Mouse (Mus musculus) cerebellum, adult 2 months (tissue): ENCODE measurements around the gene Hoxa5.

Source experiments
- CTCF ChIP-seq: fragments of 200-500 bp; IDR thresholded peaks from 2 replicates; pipeline ENCODE4 v1.5.1; 2011; ENCODE audit warnings: low read depth, mild to moderate bottlenecking, control low read depth, low read length, moderate library complexity, borderline replicate concordance; ENCODE audit not compliant: insufficient read depth
- POLR2A ChIP-seq: fragments of 200-500 bp; IDR thresholded peaks from 2 replicates; pipeline ENCODE4 v1.6.1; 2011; ENCODE audit warnings: low read length, control low read depth, borderline replicate concordance; ENCODE audit not compliant: insufficient read depth

DNA sequence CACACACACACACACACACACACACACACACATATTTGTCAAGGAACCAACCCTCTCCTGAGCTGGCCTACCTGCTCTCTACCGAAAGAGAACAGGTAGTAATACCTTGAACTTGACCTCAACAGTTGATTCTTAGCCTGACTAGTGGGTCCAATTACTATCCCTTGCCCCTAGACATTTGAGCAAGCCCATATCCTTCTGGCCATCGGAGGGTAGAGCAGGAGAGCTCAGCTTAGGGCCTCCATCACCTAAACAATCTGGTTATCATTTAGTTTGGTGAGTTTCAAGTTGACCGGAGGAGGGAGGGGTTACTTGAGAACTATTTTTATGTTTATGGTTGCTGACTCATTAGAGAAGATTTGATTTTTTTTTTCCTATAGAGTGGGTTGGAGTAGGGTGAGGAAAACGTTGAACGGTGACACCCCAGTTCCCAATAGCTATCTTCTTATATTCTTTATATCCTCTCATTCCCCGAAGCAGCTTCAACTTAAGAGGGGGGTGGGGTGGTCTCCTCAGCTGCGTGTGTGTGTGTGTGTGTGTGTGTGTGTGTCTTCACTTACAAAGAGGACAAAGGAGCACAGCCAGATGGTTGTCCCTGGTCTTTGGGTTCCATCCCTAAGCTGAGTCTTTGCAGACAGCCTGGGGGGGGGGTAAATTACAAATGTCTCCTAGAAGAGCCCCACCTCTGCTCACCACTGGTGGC, 46.9 kb upstream of the Hoxa5 start:
- TF ChIP-seq CTCF: no peak
- TF ChIP-seq POLR2A: no peak
